Mouse (Mus musculus): ENCODE results near the gene Rhbdd3. TPM values are rescaled to one million over a fixed set of nuclear protein-coding genes. Genes with fewer than 3 reads are reported as not detected.
A peak's percentile ranks its signal among the peaks of the same experiment; 100 is the strongest.

The Rhbdd3 gene
- polyA plus RNA-seq, 1 experiment: 19.5 TPM

DNA sequence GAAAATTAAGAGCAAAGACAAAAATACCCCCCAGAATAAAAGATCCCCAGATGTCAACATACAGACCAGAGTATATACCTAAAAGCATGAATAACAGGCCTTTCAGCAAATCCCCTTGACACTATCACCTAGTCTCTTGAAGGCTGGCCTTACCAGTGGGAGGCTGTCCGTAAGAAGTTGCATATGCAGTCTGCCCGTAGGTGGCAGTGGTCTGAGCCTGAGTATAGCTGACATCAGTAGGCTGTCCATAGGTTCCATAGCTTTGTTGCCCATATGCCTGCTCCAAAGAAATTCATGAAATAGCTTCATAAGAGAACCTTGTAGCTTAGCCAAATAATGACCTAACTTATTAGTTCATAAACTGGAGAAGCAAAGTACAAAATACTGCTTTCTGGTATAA, 7.0 kb upstream of the Rhbdd3 start:
- Histone ChIP-seq H3K27ac (ENCODE audit: insufficient read depth, low read length) (no peak overlapping the region), H3K4me3 (ENCODE audit: insufficient read depth, low read length) (no peak overlapping the region), H3K4me1 (ENCODE audit: control insufficient read depth, insufficient read depth, low read length) (no peaks in the 10 kb centered on the region)
- TF ChIP-seq CTCF (IDR thresholded peaks at IDR 0.05; ENCODE audit: borderline replicate concordance, insufficient read depth, low read length): peak; percentile 36; the same call in 1 of the 2 replicates
- TF ChIP-seq POLR2A (IDR thresholded peaks at IDR 0.05; ENCODE audit: low read depth, low read length): no peak

DNA sequence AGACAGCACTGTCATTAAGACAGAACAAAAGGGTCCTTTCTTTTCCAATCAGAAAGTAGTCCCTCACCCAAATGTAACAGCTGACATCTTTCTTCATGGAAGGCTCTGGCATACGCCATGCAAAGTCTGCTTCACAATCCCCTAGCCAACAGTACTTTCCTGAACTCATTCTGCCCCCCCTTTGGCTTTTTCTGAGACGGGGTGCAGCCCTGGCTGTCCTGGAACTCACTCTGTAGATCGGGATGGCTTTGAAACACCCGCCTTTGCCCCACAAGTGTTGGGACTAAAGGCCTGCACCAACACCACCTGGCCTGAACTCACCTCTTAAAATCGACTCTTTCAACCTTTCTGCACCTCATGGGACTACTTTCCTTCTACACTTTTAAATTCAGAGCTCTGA, 2.8 kb upstream of the Rhbdd3 start:
- H3K4me3 ChIP-seq (ENCODE audit: insufficient read depth, low read length): no peak overlapping the region; the same call in 1 of the 2 replicates
- no peak for TF ChIP-seq POLR2A (IDR thresholded peaks at IDR 0.05; ENCODE audit: low read depth, low read length)
- TF ChIP-seq CTCF (IDR thresholded peaks at IDR 0.05; ENCODE audit: borderline replicate concordance, insufficient read depth, low read length): no peak
- no peak overlapping the region for H3K27ac ChIP-seq (ENCODE audit: insufficient read depth, low read length)
- 0 out of 2 replicates have a peak, but pooled peaks cover 2% of the 10 kb centered on the region for H3K4me1 ChIP-seq (ENCODE audit: control insufficient read depth, insufficient read depth, low read length)

DNA sequence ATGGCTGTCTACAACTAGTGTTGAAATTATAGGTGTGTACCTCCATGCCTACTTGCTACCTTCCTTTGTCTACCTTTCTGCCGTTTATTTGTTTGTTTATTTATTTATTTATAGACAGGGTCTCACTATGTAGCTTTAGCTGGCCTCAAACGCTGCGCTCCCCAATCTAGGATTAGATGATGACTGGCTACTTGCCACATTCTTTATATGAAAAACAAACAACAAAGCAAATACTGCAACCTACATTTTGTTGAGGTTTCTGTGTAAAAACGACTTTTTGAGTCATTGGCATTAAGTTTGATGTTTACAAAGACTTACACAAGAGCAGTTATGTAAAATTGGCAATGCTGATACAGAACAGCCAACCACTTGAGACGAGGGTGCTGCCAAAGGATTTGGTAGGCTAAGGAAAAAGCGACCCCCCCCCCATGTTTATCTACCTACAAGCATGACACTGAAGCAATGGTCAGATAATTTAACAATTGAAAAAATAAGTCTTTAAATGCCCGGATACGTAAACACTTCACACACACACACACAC, 2.2 kb upstream of the Rhbdd3 start:
- Histone ChIP-seq H3K27ac (ENCODE audit: insufficient read depth, low read length) (no peak overlapping the region), H3K4me3 (ENCODE audit: insufficient read depth, low read length) (peak overlapping the region; percentile 89), H3K4me1 (ENCODE audit: control insufficient read depth, insufficient read depth, low read length) (0 out of 2 replicates have a peak, but pooled peaks cover 2% of the 10 kb centered on the region)
- TF ChIP-seq POLR2A (IDR thresholded peaks at IDR 0.05; ENCODE audit: low read depth, low read length) (no peak), CTCF (IDR thresholded peaks at IDR 0.05; ENCODE audit: borderline replicate concordance, insufficient read depth, low read length) (no peak)

DNA sequence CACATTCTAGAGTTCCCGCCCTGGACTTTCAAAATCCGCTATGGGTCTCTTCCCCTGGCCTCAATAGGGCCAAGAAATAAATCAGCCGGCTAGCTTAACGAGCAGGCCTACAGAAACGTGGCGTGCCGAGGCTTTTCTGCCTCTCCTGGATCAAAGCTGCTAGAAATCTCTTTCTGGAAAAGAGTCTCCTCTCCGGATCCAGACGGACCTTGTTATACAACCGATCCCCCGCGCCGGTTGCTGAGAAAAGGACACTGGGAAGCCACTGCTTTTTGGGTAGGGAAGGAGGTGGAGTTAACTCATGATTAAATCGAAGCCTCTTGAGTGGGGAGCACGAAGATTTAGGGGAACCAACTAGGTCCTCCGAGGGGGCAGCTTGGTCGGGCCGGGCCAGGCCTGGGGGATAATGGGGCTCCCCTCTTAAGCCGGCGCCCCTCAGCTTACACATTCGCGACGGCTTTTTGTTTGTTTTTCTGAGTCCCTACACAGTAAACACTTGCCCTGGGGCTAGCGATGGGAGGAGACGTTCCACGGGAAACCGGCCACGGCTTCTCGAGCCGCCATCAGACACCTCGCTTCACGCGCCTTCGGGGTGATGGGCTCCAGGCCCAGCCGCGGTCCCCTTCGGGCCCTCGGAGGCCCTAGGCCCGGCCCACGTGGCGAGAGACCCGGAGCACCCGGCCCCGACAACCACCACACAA, 541 bp upstream of the Rhbdd3 start:
- peak overlapping the region; percentile 99 for H3K27ac ChIP-seq (ENCODE audit: insufficient read depth, low read length)
- H3K4me1 ChIP-seq (ENCODE audit: control insufficient read depth, insufficient read depth, low read length): 0 out of 2 replicates have a peak, but pooled peaks cover 2% of the 10 kb centered on the region
- H3K4me3 ChIP-seq (ENCODE audit: insufficient read depth, low read length): peak overlapping the region; percentile 89
- TF ChIP-seq POLR2A (IDR thresholded peaks at IDR 0.05; ENCODE audit: low read depth, low read length): no peak; the same call in 1 of the 2 replicates
- no peak for TF ChIP-seq CTCF (IDR thresholded peaks at IDR 0.05; ENCODE audit: borderline replicate concordance, insufficient read depth, low read length)

DNA sequence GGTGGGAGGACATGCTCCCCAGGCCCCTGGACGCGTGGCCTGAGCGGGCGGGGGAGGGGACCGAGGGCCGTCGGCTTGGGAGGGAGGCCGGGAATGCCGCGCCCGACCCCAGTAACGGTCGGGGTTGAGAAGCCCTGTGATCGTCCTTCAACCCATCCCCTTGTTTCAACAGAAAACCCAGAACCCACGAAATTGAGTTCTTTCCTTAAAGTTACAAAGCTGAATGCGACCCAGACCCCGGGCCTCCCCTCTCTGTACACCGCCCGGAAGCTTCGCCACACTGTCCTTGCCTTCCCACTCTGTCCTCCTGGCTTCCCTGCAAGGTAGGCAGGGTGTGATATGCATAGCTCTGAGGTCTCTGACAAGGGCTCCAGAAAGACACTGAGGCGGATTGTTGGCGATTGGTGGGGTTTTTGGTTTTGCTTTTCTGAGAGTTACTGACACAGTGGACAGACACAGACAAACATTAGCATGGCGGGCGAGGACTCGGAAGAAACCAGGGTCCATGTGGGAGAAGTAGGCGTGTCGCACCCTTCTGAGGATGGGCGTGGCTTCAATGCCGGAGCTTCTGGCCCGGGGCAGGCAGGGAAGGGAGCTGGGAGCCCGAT, 954 bp downstream of the Rhbdd3 start:
- H3K4me3 ChIP-seq (ENCODE audit: insufficient read depth, low read length): peak overlapping the region; percentile 89
- 0 out of 2 replicates have a peak, but pooled peaks cover 2% of the 10 kb centered on the region for H3K4me1 ChIP-seq (ENCODE audit: control insufficient read depth, insufficient read depth, low read length)
- TF ChIP-seq POLR2A (IDR thresholded peaks at IDR 0.05; ENCODE audit: low read depth, low read length) (peak; percentile 96), CTCF (IDR thresholded peaks at IDR 0.05; ENCODE audit: borderline replicate concordance, insufficient read depth, low read length) (no peak)
- H3K27ac ChIP-seq (ENCODE audit: insufficient read depth, low read length): peak overlapping the region; percentile 99

DNA sequence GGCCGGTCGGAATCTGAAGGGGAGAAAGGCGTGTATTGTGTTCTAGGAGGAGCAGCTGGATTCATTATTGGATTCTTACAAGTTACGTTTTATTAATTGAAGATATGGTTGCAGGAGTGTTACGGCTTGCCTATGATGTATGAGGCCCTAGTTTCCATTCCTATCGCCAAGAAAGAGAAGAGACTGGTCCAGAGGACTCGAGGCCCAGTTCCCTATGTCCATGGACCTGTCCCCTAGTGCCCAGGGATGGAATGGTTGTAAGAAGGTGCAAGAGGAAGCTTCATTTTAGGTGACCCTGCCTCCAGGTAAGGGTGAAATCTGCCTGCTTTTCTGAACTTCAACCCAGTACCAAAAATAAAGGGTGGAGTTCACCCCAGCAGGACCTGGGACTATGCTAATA, 1.6 kb downstream of the Rhbdd3 start:
- peak overlapping the region; percentile 89 for H3K4me3 ChIP-seq (ENCODE audit: insufficient read depth, low read length)
- H3K4me1 ChIP-seq (ENCODE audit: control insufficient read depth, insufficient read depth, low read length): 0 out of 2 replicates have a peak, but pooled peaks cover 2% of the 10 kb centered on the region
- no peak for TF ChIP-seq POLR2A (IDR thresholded peaks at IDR 0.05; ENCODE audit: low read depth, low read length)
- no peak for TF ChIP-seq CTCF (IDR thresholded peaks at IDR 0.05; ENCODE audit: borderline replicate concordance, insufficient read depth, low read length)
- H3K27ac ChIP-seq (ENCODE audit: insufficient read depth, low read length): peak overlapping the region; percentile 99

DNA sequence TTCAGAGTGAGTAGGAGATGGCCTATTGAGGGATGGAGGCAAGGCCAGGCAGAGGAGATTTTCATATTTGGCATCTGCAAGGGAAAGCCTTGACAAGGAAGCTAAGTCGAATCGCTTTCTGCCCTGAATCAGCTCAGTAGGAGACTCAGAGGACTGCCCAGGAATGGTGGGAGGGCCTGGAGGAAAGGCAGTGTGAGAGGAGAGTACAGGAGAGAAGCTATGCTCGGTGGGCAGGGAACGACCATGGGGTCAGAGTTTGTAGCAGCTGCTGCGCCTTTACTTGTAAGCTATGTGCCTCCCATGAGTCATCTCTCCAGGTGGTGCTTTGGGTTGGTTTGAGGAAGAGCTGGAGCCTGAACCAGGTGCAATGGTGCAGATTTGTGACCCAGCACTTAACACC, 2.1 kb downstream of the Rhbdd3 start:
- Histone ChIP-seq H3K4me3 (ENCODE audit: insufficient read depth, low read length) (no peak overlapping the region), H3K27ac (ENCODE audit: insufficient read depth, low read length) (no peak overlapping the region), H3K4me1 (ENCODE audit: control insufficient read depth, insufficient read depth, low read length) (0 out of 2 replicates have a peak, but pooled peaks cover 2% of the 10 kb centered on the region)
- TF ChIP-seq POLR2A (IDR thresholded peaks at IDR 0.05; ENCODE audit: low read depth, low read length): no peak
- TF ChIP-seq CTCF (IDR thresholded peaks at IDR 0.05; ENCODE audit: borderline replicate concordance, insufficient read depth, low read length): no peak

DNA sequence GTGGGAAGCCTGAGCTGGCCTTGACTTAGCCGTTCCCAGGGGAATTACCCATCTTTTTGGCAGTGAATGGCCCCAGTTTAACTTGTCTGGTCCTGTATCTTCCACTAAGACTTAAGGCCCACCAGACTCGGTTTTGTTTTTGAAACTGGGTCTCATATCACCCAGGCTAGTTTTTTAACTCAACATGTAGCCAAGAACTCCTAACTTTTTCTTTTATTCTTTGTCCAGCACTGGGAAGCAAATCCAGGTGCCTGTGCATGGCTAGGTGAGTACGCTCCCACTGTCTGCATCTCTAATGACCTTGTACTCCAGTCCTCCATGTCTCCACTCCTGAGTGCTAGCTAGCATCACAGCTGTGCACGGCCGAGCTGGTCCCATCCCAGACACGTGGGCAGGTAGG, 2.9 kb downstream of the Rhbdd3 start:
- TF ChIP-seq CTCF (IDR thresholded peaks at IDR 0.05; ENCODE audit: borderline replicate concordance, insufficient read depth, low read length) (no peak), POLR2A (IDR thresholded peaks at IDR 0.05; ENCODE audit: low read depth, low read length) (no peak)
- 0 out of 2 replicates have a peak, but pooled peaks cover 2% of the 10 kb centered on the region for H3K4me1 ChIP-seq (ENCODE audit: control insufficient read depth, insufficient read depth, low read length)
- no peak overlapping the region for H3K27ac ChIP-seq (ENCODE audit: insufficient read depth, low read length)
- no peak overlapping the region for H3K4me3 ChIP-seq (ENCODE audit: insufficient read depth, low read length)

DNA sequence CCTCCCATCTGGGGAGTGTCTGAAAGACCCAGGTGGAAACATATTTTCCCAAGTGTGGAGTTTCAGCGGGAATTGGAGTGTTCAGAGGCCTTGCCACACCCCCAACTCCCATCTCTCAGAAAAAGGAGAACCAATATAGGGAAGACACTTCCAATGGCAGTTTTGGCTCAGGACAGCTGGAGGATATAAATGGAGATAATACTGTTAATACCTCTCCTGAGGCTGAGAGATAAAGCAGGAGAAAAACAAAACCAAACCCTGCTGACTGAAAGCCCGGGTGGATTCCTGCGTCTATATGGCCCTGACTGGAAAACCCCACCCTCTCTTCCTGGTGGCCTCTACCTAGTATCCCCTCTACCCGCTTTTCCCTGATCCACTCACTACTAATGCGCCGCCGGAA, 3.7 kb downstream of the Rhbdd3 start:
- Histone ChIP-seq H3K4me3 (ENCODE audit: insufficient read depth, low read length) (no peak overlapping the region), H3K27ac (ENCODE audit: insufficient read depth, low read length) (no peak overlapping the region), H3K4me1 (ENCODE audit: control insufficient read depth, insufficient read depth, low read length) (0 out of 2 replicates have a peak, but pooled peaks cover 2% of the 10 kb centered on the region)
- TF ChIP-seq POLR2A (IDR thresholded peaks at IDR 0.05; ENCODE audit: low read depth, low read length) (no peak), CTCF (IDR thresholded peaks at IDR 0.05; ENCODE audit: borderline replicate concordance, insufficient read depth, low read length) (no peak)

Data from embryonic fibroblast, embryonic 13.5 days (primary cell).